Mouse (Mus musculus): ENCODE results near the gene Olfr764-ps1.
"Not testable (repeated sequence)": the region's sequence is repeated elsewhere in the genome, so short reads cannot be mapped to it uniquely, and the experiment has no call there.

Gene Olfr764-ps1

GRCm38 (mm10) chr10:129039796-129040195 lies at the start of gene Olfr764-ps1:
TSS of gene Olfr764-ps1 (minus strand) at chr10:129039896.
- in situ Hi-C loops (cut with MboI) = no loop called here

- in situ Hi-C loops (cut with MboI) = not testable (repeated sequence)
Observed at GRCm38 (mm10) chr10:129082810-129083209, 43.1 kb upstream of the Olfr764-ps1 start, which contains the start of gene Olfr767. TSS of gene Olfr767 (minus strand) at chr10:129082910.

- in situ Hi-C loops (cut with MboI) = no loop called here
Observed at GRCm38 (mm10) chr10:129068877-129069276, 29.2 kb upstream of the Olfr764-ps1 start, which contains the start of gene Olfr766-ps1. TSS of gene Olfr766-ps1 (minus strand) at chr10:129068977.

- in situ Hi-C loops (cut with MboI) = not testable (repeated sequence)
Observed at GRCm38 (mm10) chr10:129049898-129050297, 10.2 kb upstream of the Olfr764-ps1 start, which contains the start of gene Olfr765. TSS of gene Olfr765 (minus strand) at chr10:129049998.

- in situ Hi-C loops (cut with MboI) = no loop called here
Observed at GRCm38 (mm10) chr10:129028343-129028742, 11.4 kb downstream of the Olfr764-ps1 start.

GRCm38 (mm10) chr10:129026018-129026662 lies 13.6 kb downstream of the Olfr764-ps1 start:
- in situ Hi-C loops (cut with MboI) = no loop called here

GRCm38 (mm10) chr10:129023319-129023718 lies 16.4 kb downstream of the Olfr764-ps1 start:
- in situ Hi-C loops (cut with MboI) = no loop called here

- in situ Hi-C loops (cut with MboI) = no loop called here
Observed at GRCm38 (mm10) chr10:129014477-129014876, 25.2 kb downstream of the Olfr764-ps1 start.

GRCm38 (mm10) chr10:129011511-129011910 lies 28.2 kb downstream of the Olfr764-ps1 start:
- in situ Hi-C loops (cut with MboI) = not testable (repeated sequence)

- in situ Hi-C loops (cut with MboI) = no loop called here
Observed at GRCm38 (mm10) chr10:129010288-129010841, 29.3 kb downstream of the Olfr764-ps1 start, which contains the start of gene Olfr763. TSS of gene Olfr763 (plus strand) at chr10:129010791.

- in situ Hi-C loops (cut with MboI) = no loop called here
Observed at GRCm38 (mm10) chr10:129004032-129004920, 35.4 kb downstream of the Olfr764-ps1 start.

GRCm38 (mm10) chr10:128996523-128997040 lies 43.1 kb downstream of the Olfr764-ps1 start:
- in situ Hi-C loops (cut with MboI) = no loop called here

GRCm38 (mm10) chr10:128995796-128996195 lies 43.9 kb downstream of the Olfr764-ps1 start:
- in situ Hi-C loops (cut with MboI) = no loop called here

- in situ Hi-C loops (cut with MboI) = no loop called here
Observed at GRCm38 (mm10) chr10:128990994-128991393, 48.7 kb downstream of the Olfr764-ps1 start.

GRCm38 (mm10) chr10:128990129-128990850 lies 49.4 kb downstream of the Olfr764-ps1 start:
- in situ Hi-C loops (cut with MboI) = not testable (repeated sequence)

GRCm38 (mm10) chr10:128989131-128989530 lies 50.6 kb downstream of the Olfr764-ps1 start, which contains the start of gene Olfr9:
TSS of gene Olfr9 (plus strand) at chr10:128989431.
- in situ Hi-C loops (cut with MboI) = not testable (repeated sequence)

All from mature B cell (primary cell).